Comparison of ENCODE assay signal across 31 mouse cellular contexts in the genomic region with DNA sequence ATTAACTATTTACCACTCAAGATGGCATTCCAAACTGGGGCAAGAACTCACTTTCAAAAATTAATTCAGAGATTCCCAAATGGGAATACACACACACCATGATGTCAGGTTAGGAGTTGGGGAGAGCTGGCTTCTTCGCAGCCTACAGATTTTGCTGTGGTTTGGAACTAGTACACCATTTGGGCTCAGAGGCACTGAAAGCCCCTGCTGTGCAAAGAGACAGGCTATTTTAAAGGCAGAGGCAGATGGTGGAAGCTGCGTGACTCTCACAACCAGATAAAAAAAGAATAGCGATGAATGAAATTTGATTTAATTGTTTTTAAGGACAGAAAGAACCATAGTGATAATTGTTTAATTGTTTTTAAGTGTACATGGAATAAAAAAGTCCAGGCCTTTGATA.
A peak's percentile ranks its signal among the peaks of the same experiment; 100 is the strongest.
DNase-seq lines count a peak whose midpoint lies in the region; ATAC-seq and TF ChIP-seq lines count a peak whose summit lies in the region.
"Had no signal": no experiment of that assay in that cellular context is flagged by ENCODE, and none has a peak within 500 bp of the region (broad histone marks: within the 10 kb centered on the region; RNA-seq: fewer than 3 reads in every experiment).

No protein-coding gene starts in this region.

- no peak overlapping the region for H3K4me3 ChIP-seq in cerebellum, adult 2 months (replicated peaks; ENCODE audit: insufficient read depth, low read depth, low read length)
- no peak overlapping the region for H3K4me3 ChIP-seq in midbrain, embryonic 16.5 days (ENCODE audit: low read depth, low read length)
- H3K4me3 ChIP-seq: embryonic facial prominence, embryonic 13.5 days; forebrain, embryonic 10.5 days; hindbrain, embryonic 12.5 days; myocyte; neural tube, embryonic 12.5 days had no signal

- H3K9ac ChIP-seq in midbrain, embryonic 16.5 days (ENCODE audit: low read depth, low read length) = no peak overlapping the region
- H3K9ac ChIP-seq: embryonic facial prominence, embryonic 13.5 days; hindbrain, embryonic 12.5 days; liver, embryonic 14.5 days; neural tube, embryonic 12.5 days had no signal

- WGBS in cerebellum, adult 2 months = 10% methylated on average over 3 of the region's 3 CpGs
- 77% methylated on average over 3 of the region's 3 CpGs for WGBS in midbrain, embryonic 16.5 days

- ATAC-seq in midbrain, embryonic 16.5 days = no peak
- ATAC-seq: activated CD4-positive, CD25-positive, alpha-beta regulatory T cell, adult 4 months; forebrain, embryonic 16.5 days; hindbrain, postnatal 0 days; intestine, embryonic 16.5 days had no signal

- no peaks in the 10 kb centered on the region for H3K9me3 ChIP-seq in midbrain, embryonic 16.5 days (replicated peaks; ENCODE audit: control insufficient read depth, low read length, poor library complexity, severe bottlenecking)
- H3K9me3 ChIP-seq: embryonic facial prominence, embryonic 13.5 days; forebrain, embryonic 10.5 days; hindbrain, embryonic 12.5 days; neural tube, embryonic 12.5 days had no signal

- H3K4me1 ChIP-seq in cerebellum, adult 2 months (ENCODE audit: control insufficient read depth, insufficient read depth, low read length) = no peaks in the 10 kb centered on the region
- H3K4me1 ChIP-seq in midbrain, embryonic 16.5 days (ENCODE audit: control insufficient read depth, insufficient read depth, low read length) = no peaks in the 10 kb centered on the region
- H3K4me1 ChIP-seq: embryonic facial prominence, embryonic 13.5 days; hindbrain, embryonic 12.5 days; neural tube, embryonic 12.5 days had no signal

- DNase-seq in right cerebral cortex, postnatal 10 days (ENCODE audit: low spot score in 2 of 2) = peak; percentile 31 to 56
- no peak for DNase-seq in right cerebral cortex, postnatal 25 days
- peak; percentile 51 to 82 for DNase-seq in cerebellum, adult 2 months
- peak; percentile 51 to 75 for DNase-seq in cerebellum, postnatal 14 days
- no peak for DNase-seq in heart, postnatal 4 days
- DNase-seq in testis, postnatal 10 days (ENCODE audit: low spot score) = no peak
- DNase-seq: adrenal gland, adult 2 months; B cell, adult 2 months; gastrocnemius, postnatal 14 days; heart, postnatal 14 days; kidney, adult 8-10 months; kidney, postnatal 4 days; layer of hippocampus, postnatal 36 days; liver; lung, adult 2 months; lung, postnatal 10 days; right cerebral cortex, adult 18-20 months; thymus, postnatal 14 days had no signal

- no peak overlapping the region for H3K4me2 ChIP-seq in midbrain, embryonic 16.5 days (ENCODE audit: low read length)
- H3K4me2 ChIP-seq: embryonic facial prominence, embryonic 13.5 days; hindbrain, embryonic 12.5 days; midbrain, embryonic 11.5 days; neural tube, embryonic 12.5 days had no signal

- no peak for TF ChIP-seq CTCF in cerebellum, adult 2 months (IDR thresholded peaks at IDR 0.05; ENCODE audit: borderline replicate concordance, insufficient read depth, low read depth, low read length)

- H3K36me3 ChIP-seq in midbrain, embryonic 16.5 days (ENCODE audit: control insufficient read depth, insufficient read depth, low read length) = no peaks in the 10 kb centered on the region
- H3K36me3 ChIP-seq: embryonic facial prominence, embryonic 13.5 days; forebrain, embryonic 10.5 days; hindbrain, embryonic 12.5 days; neural tube, embryonic 12.5 days had no signal

- no peaks in the 10 kb centered on the region for H3K27me3 ChIP-seq in cerebellum, adult 2 months (ENCODE audit: control insufficient read depth, insufficient read depth, low read length)
- no peaks in the 10 kb centered on the region for H3K27me3 ChIP-seq in midbrain, embryonic 16.5 days (ENCODE audit: control insufficient read depth, insufficient read depth, low read depth, low read length)
- H3K27me3 ChIP-seq: embryonic facial prominence, embryonic 13.5 days; hindbrain, embryonic 12.5 days; neural tube, embryonic 12.5 days had no signal

- TF ChIP-seq POLR2A in cerebellum, adult 2 months (IDR thresholded peaks at IDR 0.05; ENCODE audit: borderline replicate concordance, insufficient read depth, low read length) = no peak

- H3K27ac ChIP-seq in cerebellum, adult 2 months (ENCODE audit: insufficient read depth, low read length) = no peak overlapping the region
- H3K27ac ChIP-seq in midbrain, embryonic 16.5 days (ENCODE audit: low read length) = no peak overlapping the region
- H3K27ac ChIP-seq: embryonic facial prominence, embryonic 13.5 days; forebrain, embryonic 10.5 days; hindbrain, embryonic 12.5 days; hindbrain, postnatal 0 days; kidney, postnatal 0 days; liver, embryonic 14.5 days; neural tube, embryonic 12.5 days had no signal

Comparison
In these comparisons a context has a peak if more than half of its experiments do, and no peak if none do; other contexts are left out.
1. DNase-seq: peak in right cerebral cortex, postnatal 10 days (2 of 2), cerebellum, adult 2 months (2 of 2) and cerebellum, postnatal 14 days (2 of 2); none in right cerebral cortex, postnatal 25 days (single experiment), heart, postnatal 4 days (single experiment) and testis, postnatal 10 days (single experiment).